Mouse (Mus musculus) c-Kit-positive CD71-positive TER-119-positive erythroid progenitor cells, embryonic 14.5 days (primary cell): Measurements from ENCODE around the gene Gm14496.
"Not testable (repeated sequence)": the region's sequence is repeated elsewhere in the genome, so short reads cannot be mapped to it uniquely, and the experiment has no call there.

ENCODE experiments used
- DNase-seq: peaks from one replicate; pipeline ENCODE4 v3.0.0-alpha.2; 2013; ENCODE audit warnings: low spot score

Gene Gm14496

GRCm38 (mm10) chr2:181990829-181991228 lies at the start of gene Gm14496:
Gene Gm14496, plus strand, starts transcription at chr2:181991129.
- no peak for DNase-seq

DNA sequence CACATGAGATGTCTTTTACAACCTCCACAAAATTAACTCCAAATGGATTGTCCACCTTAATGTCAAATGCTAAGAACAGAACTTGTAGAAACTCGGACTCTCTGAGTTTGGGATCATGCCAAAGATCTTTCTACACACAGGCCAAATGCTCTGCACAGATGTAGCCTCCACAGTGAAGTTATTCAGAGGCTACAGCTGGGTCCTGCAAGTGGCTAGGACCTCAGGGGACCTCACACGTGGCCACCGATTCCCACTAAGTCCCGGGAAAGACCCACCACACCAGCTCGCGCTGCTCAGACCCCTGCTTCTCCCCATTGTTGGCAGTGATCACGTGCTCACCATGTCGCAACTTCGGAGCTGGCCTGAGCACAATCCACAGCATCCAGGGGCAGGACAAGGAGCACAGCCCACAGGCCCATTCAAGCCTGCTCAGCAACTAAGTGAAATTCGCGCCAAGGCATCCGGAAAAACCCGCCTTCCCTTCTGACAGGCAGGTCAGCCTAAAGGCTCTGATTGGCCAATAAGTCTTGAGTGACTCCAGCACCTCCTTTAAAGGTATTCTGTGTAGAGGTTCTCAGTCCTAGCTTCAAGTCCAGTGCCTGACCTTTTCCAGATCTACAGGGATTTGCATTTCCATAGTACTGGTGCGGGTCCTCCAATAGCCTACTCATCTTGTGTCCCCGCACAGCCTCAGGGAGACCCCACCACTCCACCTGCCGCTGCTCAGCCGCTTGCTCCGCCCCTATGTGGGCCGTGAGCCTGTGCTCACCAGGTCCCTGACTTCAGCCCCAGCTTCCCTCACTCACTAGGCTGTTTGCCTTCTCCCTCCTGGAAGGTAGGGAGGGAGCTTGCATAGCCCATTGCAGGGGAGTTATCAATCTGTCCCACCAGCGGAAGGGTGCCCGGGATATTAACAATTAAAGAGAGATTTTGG lies 37.9 kb upstream of the Gm14496 start:
- not testable (repeated sequence) for DNase-seq

DNA sequence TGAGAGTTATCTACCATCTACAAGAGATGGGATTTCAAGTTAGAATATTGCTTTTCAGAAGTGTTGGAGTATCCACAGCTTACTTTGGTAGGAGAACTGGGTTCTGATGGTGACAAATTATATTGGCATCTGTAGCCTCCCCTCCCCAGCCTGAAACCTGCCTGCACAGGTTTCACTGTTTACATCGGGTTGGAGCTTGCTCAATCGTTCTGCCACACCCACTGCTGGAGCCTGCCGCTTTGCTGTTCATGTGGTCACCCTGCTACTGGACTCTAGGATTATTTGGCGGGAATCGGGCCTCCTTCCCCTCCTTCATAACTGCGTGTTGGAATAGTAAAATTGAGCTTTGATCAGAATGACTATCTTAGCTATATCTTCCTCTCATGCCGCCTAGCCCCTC lies 22.5 kb upstream of the Gm14496 start:
- no peak for DNase-seq

GRCm38 (mm10) chr2:181969187-181969586 lies 21.7 kb upstream of the Gm14496 start:
- no peak for DNase-seq

DNA sequence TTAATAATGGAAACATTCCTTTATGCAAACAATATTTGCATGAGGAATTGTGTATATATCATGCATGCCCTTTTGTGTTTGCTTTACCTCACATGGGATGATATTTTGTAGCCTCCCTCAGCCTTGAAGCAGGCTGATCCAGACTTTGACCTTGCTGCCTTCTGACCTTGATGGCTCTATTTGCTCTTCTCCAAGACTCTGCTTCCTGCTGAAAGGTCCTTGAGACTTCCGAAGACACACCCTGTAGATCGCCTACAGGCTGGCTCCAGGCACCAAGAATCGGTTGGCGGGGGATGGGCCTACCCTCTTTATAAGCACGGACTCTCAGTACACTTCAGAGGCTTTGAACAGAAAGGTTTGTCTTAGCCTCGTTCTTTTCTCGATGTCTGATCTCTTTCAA lies 9.0 kb upstream of the Gm14496 start:
- DNase-seq = not testable (repeated sequence)
